ENCODE assay signal across 20 mouse cellular contexts in genomic region chr11:116089545-116089944, GRCm38 (mm10). TPM values are rescaled to one million over a fixed set of nuclear protein-coding genes. Genes with fewer than 3 reads are reported as not detected.
DNase-seq lines count a peak whose midpoint lies in the region; ATAC-seq and TF ChIP-seq lines count a peak whose summit lies in the region.
"Had no signal": no experiment of that assay in that cellular context is flagged by ENCODE, and none has a peak within 500 bp of the region (broad histone marks: within the 10 kb centered on the region; RNA-seq: fewer than 3 reads in every experiment).

No protein-coding gene starts in this region.

- H3K36me3 ChIP-seq in liver, postnatal 0 days (replicated peaks; ENCODE audit: insufficient read depth, low read length), result peaks cover 8% of the 10 kb centered on the region
- peaks cover 8% of the 10 kb centered on the region for H3K36me3 ChIP-seq in liver, embryonic 12.5 days
- H3K36me3 ChIP-seq: embryonic facial prominence, embryonic 12.5 days; forebrain, embryonic 15.5 days had no signal

- H3K4me2 ChIP-seq in liver, postnatal 0 days (ENCODE audit: low read depth, low read length), result no peak overlapping the region
- no peak overlapping the region for H3K4me2 ChIP-seq in liver, embryonic 12.5 days
- H3K4me2 ChIP-seq: embryonic facial prominence, embryonic 12.5 days; forebrain, embryonic 13.5 days; forebrain, embryonic 15.5 days had no signal

- TF ChIP-seq EP300 in liver, postnatal 0 days (IDR thresholded peaks at IDR 0.05; ENCODE audit: low read depth), result no peak

- intact Hi-C loops in gastrocnemius, adult 2 months (cut with DNase I), result loop anchor here (5.0 kb wide), 1 partner anchor 133 kb away; no protein-coding TSS in a partner anchor
- intact Hi-C loops in gastrocnemius, postnatal 14 days (cut with DNase I; ENCODE audit: low total_unique reads), result no loop called here

- no peaks in the 10 kb centered on the region for H3K27me3 ChIP-seq in liver, postnatal 0 days (ENCODE audit: insufficient read depth, low read length)
- no peaks in the 10 kb centered on the region for H3K27me3 ChIP-seq in liver, embryonic 12.5 days (replicated peaks)
- H3K27me3 ChIP-seq: embryonic facial prominence, embryonic 12.5 days; forebrain, embryonic 13.5 days; forebrain, embryonic 15.5 days; Patski had no signal

- H3K9ac ChIP-seq in liver, postnatal 0 days (replicated peaks), result no peak overlapping the region
- no peak overlapping the region for H3K9ac ChIP-seq in liver, embryonic 12.5 days
- H3K9ac ChIP-seq: embryonic facial prominence, embryonic 12.5 days; forebrain, embryonic 13.5 days; forebrain, embryonic 15.5 days; forebrain, postnatal 0 days had no signal

- H3K27ac ChIP-seq in gastrocnemius, adult 2 months, result 0 out of 2 replicates have a peak overlapping the region, but pooled peaks have one; percentile 16
- peak overlapping the region; percentile 14; the same call in 1 of the 2 replicates for H3K27ac ChIP-seq in liver, postnatal 0 days (ENCODE audit: low read depth)
- H3K27ac ChIP-seq in liver, embryonic 12.5 days, result no peak overlapping the region
- H3K27ac ChIP-seq: embryonic facial prominence, embryonic 10.5 days; embryonic facial prominence, embryonic 12.5 days; forebrain, embryonic 13.5 days; forebrain, embryonic 15.5 days had no signal

- no peak for TF ChIP-seq CTCF in gastrocnemius, adult 2 months (IDR thresholded peaks at IDR 0.05)
- no peak for TF ChIP-seq CTCF in liver, postnatal 0 days (IDR thresholded peaks at IDR 0.05; ENCODE audit: low read depth)
- TF ChIP-seq CTCF in lung, adult 2 months (IDR thresholded peaks at IDR 0.05; ENCODE audit: insufficient read depth, low read length), result no peak

- WGBS in liver, postnatal 0 days (ENCODE audit: insufficient replicate concordance), result 85% methylated on average over 6 of the region's 6 CpGs
- 83% methylated on average over 6 of the region's 6 CpGs for WGBS in liver, embryonic 12.5 days (ENCODE audit: insufficient replicate concordance)
- 89% methylated on average over 6 of the region's 6 CpGs for WGBS in lung, adult 2 months

- no peaks in the 10 kb centered on the region for H3K9me3 ChIP-seq in liver, postnatal 0 days (ENCODE audit: low read length)
- no peaks in the 10 kb centered on the region for H3K9me3 ChIP-seq in liver, embryonic 12.5 days (replicated peaks)
- H3K9me3 ChIP-seq: embryonic facial prominence, embryonic 10.5 days; embryonic facial prominence, embryonic 12.5 days; forebrain, embryonic 13.5 days; forebrain, embryonic 15.5 days had no signal

- no peak for ATAC-seq in liver, postnatal 0 days
- no peak for ATAC-seq in liver, embryonic 12.5 days
- ATAC-seq: activated CD4-positive, CD25-positive, alpha-beta regulatory T cell, adult 4 months; forebrain, embryonic 13.5 days; forebrain, embryonic 15.5 days; forebrain, postnatal 0 days; Patski had no signal

- no peak for DNase-seq in gastrocnemius, adult 2 months
- no peak for DNase-seq in gastrocnemius, postnatal 14 days
- DNase-seq in liver, postnatal 0 days, result no peak
- DNase-seq in lung, adult 2 months, result no peak
- DNase-seq: adrenal gland, adult 8-10 months; adrenal gland, postnatal 14 days; adrenal gland, postnatal 36 days; cerebellum, adult 18-20 months; cerebellum, adult 8-10 months; cerebellum, adult 9-11 months; cerebellum, postnatal 14 days; cerebellum, postnatal 36 days; forebrain, postnatal 0 days had no signal

- no peak for TF ChIP-seq POLR2A in lung, adult 2 months (IDR thresholded peaks at IDR 0.05; ENCODE audit: borderline replicate concordance, extremely low read depth, low read depth, low read length)

- H3K4me1 ChIP-seq in liver, postnatal 0 days (ENCODE audit: insufficient read depth), result peaks cover 40% of the 10 kb centered on the region
- H3K4me1 ChIP-seq in liver, embryonic 12.5 days, result peaks cover 47% of the 10 kb centered on the region
- H3K4me1 ChIP-seq in lung, adult 2 months (ENCODE audit: control insufficient read depth, insufficient read depth, low read length), result peaks cover 16% of the 10 kb centered on the region

- no peak overlapping the region for H3K4me3 ChIP-seq in gastrocnemius, adult 2 months
- H3K4me3 ChIP-seq in liver, postnatal 0 days (ENCODE audit: low read depth, low read length), result no peak overlapping the region
- no peak overlapping the region for H3K4me3 ChIP-seq in liver, embryonic 12.5 days
- H3K4me3 ChIP-seq in lung, adult 2 months (replicated peaks; ENCODE audit: extremely low read depth, low read depth, low read length), result no peak overlapping the region
- H3K4me3 ChIP-seq: embryonic facial prominence, embryonic 10.5 days; embryonic facial prominence, embryonic 12.5 days; forebrain, embryonic 13.5 days; forebrain, embryonic 15.5 days had no signal

RNA-seq across cellular contexts. Expression of gene Wbp2, which starts 2.8 kb away (rescaled TPM):
- total RNA-seq in gastrocnemius, adult 2 months (2021), result 10 to 100 TPM; 77.2 to 81.8 TPM
- total RNA-seq in gastrocnemius, postnatal 14 days (2021), result 10 to 100 TPM; 61.6 to 65.3 TPM
- 63.3 and 65.0 TPM in 2 replicates for polyA plus RNA-seq in liver, postnatal 0 days (2015; fragmentation: Nextera tagmentation; extraction: Ambion mirVana)
- 76.4 and 77.8 TPM in 2 replicates for polyA plus RNA-seq in liver, embryonic 12.5 days (2016; fragmentation: Nextera tagmentation; extraction: Ambion mirVana)
- 257 and 267 TPM in 2 replicates for polyA plus RNA-seq in lung, adult 2 months (2012; rRNA removed)

RNA-seq across cellular contexts. Expression of gene Unc13d, which starts 11.8 kb away (rescaled TPM):
- total RNA-seq in gastrocnemius, adult 2 months (2021), result under 1 TPM; 0.13 to 0.50 TPM
- total RNA-seq in gastrocnemius, postnatal 14 days (2021), result under 1 TPM; 0.31 to 0.33 TPM
- polyA plus RNA-seq in liver, postnatal 0 days (2015; fragmentation: Nextera tagmentation; extraction: Ambion mirVana), result 6.1 and 6.9 TPM in 2 replicates
- polyA plus RNA-seq in liver, embryonic 12.5 days (2016; fragmentation: Nextera tagmentation; extraction: Ambion mirVana), result 48.9 and 50.1 TPM in 2 replicates
- polyA plus RNA-seq in lung, adult 2 months (2012; rRNA removed), result 51.6 and 56.4 TPM in 2 replicates

RNA-seq across cellular contexts. Expression of gene Trim47, which starts 37.5 kb away (rescaled TPM):
- total RNA-seq in gastrocnemius, adult 2 months (2021), result 10 to 100 TPM in 1 of 2 experiments, 1 to 10 TPM in 1; 6.0 to 12.2 TPM
- 10 to 100 TPM; 21.2 to 21.3 TPM for total RNA-seq in gastrocnemius, postnatal 14 days (2021)
- polyA plus RNA-seq in liver, postnatal 0 days (2015; fragmentation: Nextera tagmentation; extraction: Ambion mirVana), result 5.7 and 7.4 TPM in 2 replicates
- 6.2 TPM in 2 replicates for polyA plus RNA-seq in liver, embryonic 12.5 days (2016; fragmentation: Nextera tagmentation; extraction: Ambion mirVana)
- polyA plus RNA-seq in lung, adult 2 months (2012; rRNA removed), result 44.6 and 55.5 TPM in 2 replicates
- polyA plus RNA-seq: activated CD4-positive, CD25-positive, alpha-beta regulatory T cell, adult 4 months had no signal

RNA-seq across cellular contexts. Expression of gene Trim65, which starts 41.4 kb away (rescaled TPM):
- total RNA-seq in gastrocnemius, adult 2 months (2021), result 1 to 10 TPM; 4.2 to 6.6 TPM
- 1 to 10 TPM; 3.3 to 3.5 TPM for total RNA-seq in gastrocnemius, postnatal 14 days (2021)
- 1.1 and 1.2 TPM in 2 replicates for polyA plus RNA-seq in liver, postnatal 0 days (2015; fragmentation: Nextera tagmentation; extraction: Ambion mirVana)
- 1.7 and 2.0 TPM in 2 replicates for polyA plus RNA-seq in liver, embryonic 12.5 days (2016; fragmentation: Nextera tagmentation; extraction: Ambion mirVana)
- polyA plus RNA-seq in lung, adult 2 months (2012; rRNA removed), result 17.3 and 21.4 TPM in 2 replicates

RNA-seq across cellular contexts. Expression of gene Mrpl38, which starts 49.1 kb away (rescaled TPM):
- total RNA-seq in gastrocnemius, adult 2 months (2021), result 10 to 100 TPM; 47.5 to 61.5 TPM
- 10 to 100 TPM; 41.8 to 49.5 TPM for total RNA-seq in gastrocnemius, postnatal 14 days (2021)
- 43.9 and 44.0 TPM in 2 replicates for polyA plus RNA-seq in liver, postnatal 0 days (2015; fragmentation: Nextera tagmentation; extraction: Ambion mirVana)
- polyA plus RNA-seq in liver, embryonic 12.5 days (2016; fragmentation: Nextera tagmentation; extraction: Ambion mirVana), result 76.7 and 81.5 TPM in 2 replicates
- polyA plus RNA-seq in lung, adult 2 months (2012; rRNA removed), result 32.9 and 41.3 TPM in 2 replicates
